Mouse (Mus musculus) mouse trophoblast stem cell (cell line): ENCODE measurements around the gene Mmp19.

ENCODE experiments used
- in situ Hi-C, 2 experiments: fragments of 300-500 bp; cut with MseI, MboI; formaldehyde crosslinking; loops; 2 replicates in 1 of 2; 3 replicates in 1 of 2; pipeline ENCODE4 v1.15.1; 2025

The Mmp19 gene

DNA sequence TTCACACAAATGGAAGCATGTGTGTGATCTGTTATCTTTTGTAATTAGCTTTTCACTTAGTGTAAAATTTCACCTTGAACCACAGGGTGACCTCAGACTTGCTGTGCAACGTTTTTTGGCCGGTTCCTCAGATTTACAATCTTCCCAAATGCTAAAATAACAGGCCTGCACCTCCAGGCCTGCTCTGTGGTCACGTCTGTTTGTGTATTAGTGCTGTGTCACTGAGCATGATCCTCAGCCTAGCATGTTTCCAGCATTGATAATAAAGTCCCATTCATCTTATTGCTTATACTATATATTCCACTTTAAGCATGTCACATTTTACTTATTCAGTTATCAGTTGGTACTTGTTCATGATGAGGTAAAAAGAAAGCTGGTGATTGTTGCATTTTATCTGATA lies 59.6 kb downstream of the Mmp19 start:
- in situ Hi-C loops = no loop called here
